Mouse (Mus musculus) bone marrow macrophage, adult 2 months (primary cell): Measurements from ENCODE around the gene Hsdl1.

Experiments
- CTCF ChIP-seq: IDR thresholded peaks from 2 replicates; pipeline ENCODE4 v1.5.1; 2012; ENCODE audit warnings: low read depth, mild to moderate bottlenecking, low read length, moderate library complexity
- POLR2A ChIP-seq: IDR thresholded peaks from 2 replicates; pipeline ENCODE4 v1.6.1; 2012; ENCODE audit warnings: mild to moderate bottlenecking, low read depth, low read length, borderline replicate concordance

- no peak for TF ChIP-seq CTCF
- no peak for TF ChIP-seq POLR2A
These were observed 3.8 kb downstream of the Hsdl1 start for GRCm38 (mm10) chr8:119571135-119571534.
